In the genomic region with DNA sequence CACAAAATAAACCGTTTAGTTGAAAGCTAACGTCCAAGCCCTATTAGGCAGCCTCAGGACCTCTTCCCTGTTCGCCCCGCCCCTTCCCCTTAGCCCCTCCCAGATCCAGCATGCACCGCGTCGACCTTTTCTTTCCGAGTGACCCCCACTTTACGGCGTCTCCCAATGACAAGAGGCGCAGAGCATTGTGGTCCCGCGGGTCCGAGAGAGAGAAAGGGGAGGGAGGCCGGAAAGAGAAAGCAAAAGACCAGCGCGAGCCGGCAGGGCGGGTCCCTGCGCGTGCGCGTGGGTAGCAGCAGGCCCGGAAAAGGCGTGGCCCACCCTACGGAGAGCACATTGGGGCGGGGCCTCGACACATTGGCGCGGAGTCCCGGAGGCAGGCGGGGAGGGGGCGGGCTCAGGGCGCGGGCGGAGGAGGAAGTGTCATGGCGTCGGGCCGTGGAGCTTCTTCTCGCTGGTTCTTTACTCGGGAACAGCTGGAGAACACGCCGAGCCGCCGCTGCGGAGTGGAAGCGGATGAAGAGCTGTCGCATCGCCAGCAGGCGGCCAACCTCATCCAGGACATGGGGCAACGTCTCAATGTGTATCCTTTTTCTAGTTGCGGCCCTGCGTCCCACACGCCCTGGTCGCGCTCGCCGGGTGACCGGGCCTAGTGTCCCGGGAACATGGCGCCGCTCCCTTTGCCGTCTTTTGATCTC, we compare ENCODE assay signal across 7 mouse cellular contexts. TPM values are rescaled to one million over a fixed set of nuclear protein-coding genes. Genes with fewer than 3 reads are reported as not detected.
DNase-seq lines count a peak whose midpoint lies in the region; ATAC-seq lines count a peak whose summit lies in the region.

Gene Ccnt2 (plus strand): TSS at position 362 of the 698 bp plus-strand sequence.

- no peaks in the 10 kb centered on the region for H3K4me1 ChIP-seq in intestine, embryonic 15.5 days (replicated peaks)
- peaks cover 27% of the 10 kb centered on the region for H3K4me1 ChIP-seq in midbrain, embryonic 10.5 days

- WGBS in intestine, embryonic 15.5 days = under 1% methylated on average over 63 of the region's 63 CpGs
- WGBS in midbrain, embryonic 10.5 days = under 1% methylated on average over 62 of the region's 63 CpGs

- peak within 1 kb of the TSS; percentile 63 for H3K4me2 ChIP-seq in intestine, embryonic 15.5 days (replicated peaks)

- DNase-seq in adrenal gland, adult 2 months = peak; percentile 100
- DNase-seq in embryo, embryonic 11.5 days (ENCODE audit: low read depth, low spot score) = peak; percentile 99
- peak; percentile 95 to 99 for DNase-seq in gastrocnemius, postnatal 36 days
- DNase-seq in left cerebral cortex, postnatal 25 days (ENCODE audit: low spot score in 2 of 2) = peak; percentile 99 to 100
- DNase-seq in midbrain, embryonic 10.5 days (ENCODE audit: low spot score) = peak; percentile 99
- DNase-seq in right cerebral cortex, postnatal 4 days = peak; percentile 98

- H3K27ac ChIP-seq in intestine, embryonic 15.5 days = peak within 1 kb of the TSS; percentile 92
- peak within 1 kb of the TSS; percentile 96 for H3K27ac ChIP-seq in midbrain, embryonic 10.5 days (replicated peaks)

- H3K9ac ChIP-seq in intestine, embryonic 15.5 days = peak within 1 kb of the TSS; percentile 87

- intact Hi-C loops in gastrocnemius, postnatal 36 days (cut with DNase I) = no loop called here
- intact Hi-C loops in left cerebral cortex, postnatal 25 days (cut with DNase I) = no loop called here

- ATAC-seq in intestine, embryonic 15.5 days = peak; percentile 99

- peak within 1 kb of the TSS; percentile 81 for H3K4me3 ChIP-seq in intestine, embryonic 15.5 days (replicated peaks)
- peak within 1 kb of the TSS; percentile 94 for H3K4me3 ChIP-seq in midbrain, embryonic 10.5 days

- H3K27me3 ChIP-seq in intestine, embryonic 15.5 days (replicated peaks) = no peaks in the 10 kb centered on the region
- H3K27me3 ChIP-seq in midbrain, embryonic 10.5 days (ENCODE audit: low read depth, poor library complexity, severe bottlenecking) = no peaks in the 10 kb centered on the region

- H3K9me3 ChIP-seq in intestine, embryonic 15.5 days = no peaks in the 10 kb centered on the region
- H3K9me3 ChIP-seq in midbrain, embryonic 10.5 days (replicated peaks) = no peaks in the 10 kb centered on the region

- no peaks in the 10 kb centered on the region for H3K36me3 ChIP-seq in intestine, embryonic 15.5 days
- peaks cover 20% of the 10 kb centered on the region for H3K36me3 ChIP-seq in midbrain, embryonic 10.5 days

RNA-seq across cellular contexts. Expression of gene Ccnt2, which starts in this region (rescaled TPM):
- 10 to 100 TPM; 30.9 to 47.7 TPM for total RNA-seq in adrenal gland, adult 2 months (2021)
- polyA plus RNA-seq in adrenal gland, adult 2 months (2012; rRNA removed) = 8.9 and 9.4 TPM in 2 replicates
- total RNA-seq in gastrocnemius, postnatal 36 days (2021) = 10 to 100 TPM; 20.2 to 22.7 TPM
- 57.1 and 57.7 TPM in 2 replicates for polyA plus RNA-seq in intestine, embryonic 15.5 days (2015; fragmentation: Nextera tagmentation; extraction: Ambion mirVana)
- total RNA-seq in left cerebral cortex, postnatal 25 days (2021) = 10 to 100 TPM; 61.3 to 68.8 TPM
- 92.2 and 108 TPM in 2 replicates for polyA plus RNA-seq in midbrain, embryonic 10.5 days (2016; fragmentation: Nextera tagmentation; extraction: Ambion mirVana)

Comparison
In these comparisons a context has a peak if more than half of its experiments do, and no peak if none do; other contexts are left out.
1. Peak in every context shown above with its lines: DNase-seq, ATAC-seq, H3K4me3 ChIP-seq and H3K27ac ChIP-seq.